Mouse (Mus musculus) T-helper 17 cell (primary cell): Measurements from ENCODE around the gene Sik1.

Source experiments
- in situ Hi-C, 2 experiments: fragments of 300-600 bp; cut with MboI, MseI; formaldehyde crosslinking; loops; 1 replicate in 1 of 2; 2 replicates in 1 of 2; pipeline ENCODE4 v1.15.1; 2025; ENCODE audit warnings: high pct_unique_total_duplicates in 2 of 2

The Sik1 gene

DNA sequence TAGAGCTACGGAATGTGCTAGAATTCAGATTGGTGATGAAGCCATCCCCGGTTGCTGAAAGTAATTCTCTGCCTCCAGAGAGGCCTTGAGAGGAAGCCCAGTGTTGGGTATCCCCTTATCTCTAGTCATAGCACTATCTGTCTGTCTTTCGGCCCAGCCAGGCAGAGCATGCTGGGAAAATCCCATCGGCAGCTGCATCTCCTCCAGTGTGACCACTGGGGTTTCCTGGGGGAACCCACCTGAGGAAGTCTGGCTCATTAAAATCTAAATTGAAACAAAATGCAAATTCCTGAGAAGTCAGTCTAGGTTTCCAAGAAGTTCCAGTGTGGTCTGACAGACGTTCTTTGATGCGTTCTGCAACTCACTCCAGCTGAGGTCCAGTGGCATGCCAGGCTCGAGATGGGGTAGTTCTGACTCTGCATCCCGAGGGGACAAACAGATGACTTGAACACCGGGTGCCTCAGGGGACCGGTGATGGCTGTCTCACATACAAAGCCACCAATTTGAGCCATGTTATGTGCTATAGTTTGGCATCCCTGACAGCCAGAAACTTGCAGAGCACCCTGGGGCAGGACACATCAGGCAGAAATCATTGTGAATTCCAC lies 19.8 kb upstream of the Sik1 start:
- in situ Hi-C loops, result no loop called here

DNA sequence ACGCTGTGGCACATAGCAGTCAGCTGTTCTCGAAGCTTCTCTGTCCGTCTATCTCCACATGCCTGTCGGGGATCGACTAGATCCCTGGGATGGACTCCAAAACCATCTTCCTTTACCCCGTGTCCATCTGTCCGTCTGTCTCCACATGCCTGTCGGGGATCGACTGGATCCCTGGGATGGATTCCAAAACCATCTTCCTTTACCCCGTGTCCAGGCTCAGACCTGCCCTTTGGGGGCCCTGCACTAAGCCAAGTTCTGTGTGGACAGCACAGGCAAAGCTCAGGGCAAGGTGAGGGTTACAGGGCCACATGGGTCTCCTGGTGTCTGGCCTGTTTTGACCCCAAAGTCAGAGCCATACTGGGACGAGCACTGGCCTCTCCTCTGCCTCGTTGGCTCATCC lies 19.1 kb upstream of the Sik1 start:
- in situ Hi-C loops, result no loop called here

DNA sequence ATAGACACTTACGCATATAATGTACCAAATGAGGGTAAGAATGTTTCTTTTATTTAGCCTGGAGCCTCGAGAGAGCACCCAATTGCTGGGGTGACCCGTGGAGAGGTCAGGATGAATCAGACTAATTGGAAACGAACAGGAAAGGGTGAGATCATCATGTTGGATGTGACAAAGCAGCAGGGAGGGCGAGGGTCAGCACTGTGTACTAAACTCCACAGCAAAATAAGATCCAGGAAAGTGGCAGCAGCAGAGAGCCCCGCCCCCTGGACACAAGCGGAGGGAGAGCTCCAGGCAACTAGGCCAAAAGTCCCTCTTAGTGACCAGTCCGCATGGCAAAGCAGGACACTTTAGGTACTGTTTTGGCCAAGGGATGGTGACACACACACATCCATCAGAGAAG lies 18.4 kb upstream of the Sik1 start:
- in situ Hi-C loops, result no loop called here

DNA sequence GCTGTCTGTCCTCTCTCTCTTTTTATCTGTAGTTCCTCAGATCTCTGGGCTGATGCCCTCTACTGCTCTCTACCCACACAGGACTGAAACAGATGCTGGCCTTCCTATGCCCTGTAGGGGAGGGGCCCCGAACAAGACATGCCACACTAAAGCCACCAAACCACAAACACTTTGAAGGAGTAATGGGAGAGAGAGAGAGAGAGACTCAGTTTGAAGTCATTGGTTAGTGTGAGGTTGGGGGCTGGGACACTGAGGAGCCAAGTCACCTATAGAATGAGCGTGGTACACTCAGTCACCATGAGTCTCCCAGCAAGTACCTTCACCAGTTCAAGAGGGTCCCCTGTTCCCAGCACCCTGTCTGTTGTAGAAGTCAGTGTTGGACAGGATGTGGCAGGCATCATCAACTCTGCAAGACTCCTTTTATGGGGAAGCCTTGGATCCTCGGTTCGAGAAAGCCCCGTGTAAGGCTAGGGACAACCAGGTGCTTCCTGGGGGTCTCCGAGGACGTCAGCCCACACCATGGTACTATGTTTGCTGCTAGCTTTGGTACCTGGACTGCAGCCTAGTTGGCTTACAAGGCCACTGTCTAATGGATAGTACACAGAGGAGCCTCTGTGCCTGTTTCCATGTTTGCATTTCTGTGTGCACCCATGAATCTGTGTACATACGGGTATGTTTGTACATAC lies 17.7 kb upstream of the Sik1 start:
- in situ Hi-C loops, result no loop called here

DNA sequence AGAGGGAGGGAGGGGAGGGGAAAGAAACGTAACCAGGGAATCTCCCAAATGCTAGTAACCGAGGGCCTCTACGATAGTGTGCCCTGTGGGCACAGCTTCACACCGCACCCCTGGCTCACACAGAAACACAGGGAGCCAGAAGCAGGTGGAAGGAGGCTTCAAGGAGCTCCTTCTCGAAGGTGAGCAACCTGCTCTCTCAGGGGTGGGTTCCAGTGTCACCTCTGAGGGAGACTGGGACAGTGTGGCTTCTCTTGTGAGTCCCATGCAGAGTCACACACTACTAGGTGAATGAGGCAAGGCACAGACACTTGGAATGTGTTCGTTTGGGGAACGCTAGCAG lies 17.2 kb upstream of the Sik1 start:
- in situ Hi-C loops, result no loop called here

DNA sequence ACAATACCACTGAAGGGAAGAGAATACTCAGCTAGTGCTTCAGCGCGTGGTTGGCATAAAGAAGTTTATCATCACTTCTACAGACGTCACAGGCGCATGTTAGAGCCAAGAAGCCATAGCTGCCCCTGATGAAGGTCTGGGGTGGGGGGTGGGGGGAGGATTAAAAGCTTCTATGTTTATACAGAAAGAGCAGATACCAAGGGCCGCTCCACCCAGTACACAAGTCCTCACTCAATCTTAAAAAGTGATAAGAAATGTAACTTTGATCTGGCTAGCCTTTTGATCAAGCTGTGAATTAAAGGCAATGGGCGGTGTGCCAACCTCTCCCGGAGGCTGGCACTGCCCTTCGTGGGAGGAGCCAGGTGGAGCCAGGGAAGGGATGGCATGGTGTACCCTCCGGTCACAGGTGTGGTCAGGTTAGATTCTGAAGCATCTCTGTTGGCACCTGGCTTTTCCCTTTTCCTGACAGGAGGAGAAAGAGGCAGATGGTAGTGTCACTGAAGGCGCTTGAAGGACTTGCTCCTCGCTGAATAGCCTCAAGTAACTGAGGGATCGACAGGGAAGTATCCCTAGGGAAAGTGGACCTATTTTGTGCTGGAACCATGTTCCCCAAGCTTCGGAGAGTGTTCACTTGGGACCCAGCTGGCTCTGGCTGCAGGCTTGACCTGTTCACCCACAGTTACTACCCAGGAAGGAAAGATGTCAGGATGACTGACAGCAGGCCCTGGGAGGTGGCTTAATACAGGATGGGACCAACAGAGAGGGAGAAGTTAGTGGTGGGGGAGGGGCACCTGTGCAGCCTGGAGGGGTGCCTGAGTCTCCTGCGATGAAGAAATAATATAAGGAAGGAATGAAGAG lies 16.6 kb upstream of the Sik1 start:
- in situ Hi-C loops, result no loop called here

DNA sequence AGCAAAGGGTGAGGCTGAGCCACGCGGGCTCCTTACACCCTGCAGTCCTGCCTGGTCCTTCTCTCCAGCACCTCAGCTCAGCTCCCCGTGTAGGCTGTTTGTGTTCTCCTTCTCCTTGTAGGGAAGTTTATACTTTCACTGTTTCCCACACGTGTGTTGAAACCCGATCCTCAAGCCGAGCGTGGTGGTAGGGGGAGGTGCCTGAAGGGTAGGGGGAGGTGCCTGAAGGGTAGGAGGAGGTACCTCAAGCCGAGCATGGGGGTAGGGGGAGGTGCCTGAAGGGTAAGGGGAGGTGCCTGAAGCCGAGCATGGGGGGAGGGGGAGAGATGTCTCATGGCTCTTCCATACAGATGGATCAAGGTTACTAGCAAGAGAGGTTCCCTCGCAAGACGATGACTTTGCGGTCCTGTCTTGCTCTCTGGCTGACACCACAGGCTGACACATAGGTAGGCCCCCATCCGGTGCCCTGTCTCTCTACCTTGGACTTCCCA lies 15.4 kb upstream of the Sik1 start:
- in situ Hi-C loops, result no loop called here

DNA sequence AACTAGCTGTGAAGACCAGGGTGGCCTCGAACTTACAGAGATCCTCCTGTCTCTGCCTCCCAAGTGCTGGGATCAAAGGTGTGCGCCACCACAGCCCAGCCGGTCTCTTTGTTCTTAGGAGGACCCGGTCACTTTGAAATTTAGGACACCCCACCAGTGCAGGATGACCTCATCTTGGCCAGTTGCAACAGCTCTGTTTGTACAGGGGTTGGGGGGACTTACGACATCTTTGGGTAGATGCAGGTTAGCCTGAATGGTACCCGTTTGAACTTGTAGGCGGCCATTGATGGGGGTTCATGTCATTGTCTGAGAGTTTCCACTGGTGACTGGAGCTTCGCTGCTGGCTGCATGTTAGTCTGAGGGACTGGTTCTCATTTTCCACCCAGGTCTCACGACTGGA lies 14.8 kb upstream of the Sik1 start:
- in situ Hi-C loops, result no loop called here

DNA sequence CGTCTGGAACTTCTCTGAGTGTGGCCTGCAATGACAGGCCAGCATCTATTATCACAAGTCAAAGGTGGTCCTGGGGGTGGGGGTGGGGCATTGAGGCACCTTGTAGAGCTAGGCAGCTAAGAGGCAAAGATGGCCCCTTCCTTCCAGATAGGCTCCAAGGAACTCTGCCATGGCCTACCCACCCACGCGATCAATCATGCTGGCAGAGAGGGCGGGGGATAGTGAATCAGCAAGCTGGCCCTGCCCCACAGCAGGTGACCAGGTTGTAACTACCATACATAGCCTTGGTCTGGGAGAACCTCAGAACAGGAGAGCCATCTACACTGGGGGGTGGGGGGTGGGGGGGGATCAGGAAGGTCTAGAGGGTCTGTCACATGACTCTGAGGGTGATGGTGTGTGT lies 12.5 kb upstream of the Sik1 start:
- in situ Hi-C loops, result no loop called here

DNA sequence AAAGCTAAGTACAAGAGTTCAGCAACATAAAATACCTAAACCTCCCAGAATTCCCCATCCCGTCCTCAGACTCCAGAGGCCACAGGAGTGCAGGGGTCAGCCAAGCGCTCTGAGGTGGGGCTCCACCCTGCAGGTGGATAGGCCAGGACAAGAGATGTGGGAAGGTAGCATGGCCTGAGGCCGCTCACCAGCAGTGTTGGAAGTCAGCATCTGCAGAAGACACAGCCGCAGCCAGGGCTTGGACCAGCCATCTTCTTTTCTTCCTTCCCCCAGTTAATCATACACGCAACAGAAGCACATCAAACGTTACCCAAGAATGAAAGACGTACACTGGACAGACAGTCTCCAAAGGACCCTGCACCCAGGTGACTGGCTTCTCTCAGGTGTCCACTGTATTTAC lies 11.5 kb upstream of the Sik1 start:
- in situ Hi-C loops, result no loop called here

DNA sequence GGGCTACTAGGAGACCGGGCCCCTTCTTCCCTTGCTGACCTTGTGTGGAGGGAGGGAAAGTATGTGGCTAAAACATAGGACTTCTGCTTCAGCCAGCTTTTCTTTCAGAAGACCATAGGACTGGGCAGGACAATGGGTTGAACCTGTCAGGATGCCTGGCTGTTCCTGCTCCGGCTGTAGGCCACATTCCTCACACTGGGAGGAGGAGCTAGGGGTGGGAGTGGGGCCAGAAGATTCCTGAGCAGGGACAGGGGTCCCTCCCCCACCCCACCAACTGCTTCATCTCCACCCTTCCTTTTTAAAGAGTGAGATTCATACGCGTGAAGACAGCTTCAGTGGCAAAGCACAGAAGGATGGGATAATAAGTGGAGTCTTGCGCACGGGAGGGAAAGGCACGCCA lies 10.0 kb upstream of the Sik1 start:
- in situ Hi-C loops, result no loop called here

DNA sequence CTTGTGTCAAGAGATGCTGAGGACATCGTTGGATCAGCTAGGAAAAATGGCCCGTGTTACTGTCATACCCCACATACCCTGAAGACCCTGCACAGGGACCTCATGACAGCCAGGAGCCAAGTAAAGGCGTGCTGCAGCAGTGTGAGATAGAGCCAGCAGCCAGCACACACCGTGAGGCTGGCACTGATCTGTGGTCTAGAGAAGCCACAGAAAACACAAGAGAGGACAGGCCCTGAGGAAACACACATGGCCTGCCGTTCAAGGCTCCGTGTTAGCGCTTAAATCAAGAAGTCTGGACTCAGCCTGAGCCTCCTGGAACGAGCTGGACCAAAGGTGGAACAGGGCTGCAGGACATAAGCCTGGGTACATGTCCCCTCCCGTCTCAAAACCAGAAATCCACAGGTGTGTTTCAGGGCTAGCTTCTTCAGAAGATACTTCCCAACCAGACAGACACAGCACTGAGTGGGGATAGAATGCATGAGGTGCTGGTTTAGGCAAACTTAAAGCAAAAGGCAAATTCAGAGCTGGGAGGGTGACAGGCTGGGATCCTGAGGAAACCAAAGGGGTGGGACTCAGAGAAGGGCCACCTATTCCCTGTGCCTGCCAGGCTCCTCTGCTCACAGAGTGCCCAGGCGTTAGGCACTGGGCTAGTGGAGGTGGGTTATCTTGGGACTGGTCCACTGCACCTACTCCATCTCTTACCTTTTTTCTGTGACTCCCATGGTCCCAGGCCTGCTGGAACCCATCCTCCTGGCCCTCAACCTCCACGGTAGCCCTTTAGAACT lies 9.3 kb upstream of the Sik1 start:
- in situ Hi-C loops, result loop anchor here in 1 of 2 experiments (5.0 kb wide), 1 partner anchor 162 kb away; no protein-coding TSS in a partner anchor

DNA sequence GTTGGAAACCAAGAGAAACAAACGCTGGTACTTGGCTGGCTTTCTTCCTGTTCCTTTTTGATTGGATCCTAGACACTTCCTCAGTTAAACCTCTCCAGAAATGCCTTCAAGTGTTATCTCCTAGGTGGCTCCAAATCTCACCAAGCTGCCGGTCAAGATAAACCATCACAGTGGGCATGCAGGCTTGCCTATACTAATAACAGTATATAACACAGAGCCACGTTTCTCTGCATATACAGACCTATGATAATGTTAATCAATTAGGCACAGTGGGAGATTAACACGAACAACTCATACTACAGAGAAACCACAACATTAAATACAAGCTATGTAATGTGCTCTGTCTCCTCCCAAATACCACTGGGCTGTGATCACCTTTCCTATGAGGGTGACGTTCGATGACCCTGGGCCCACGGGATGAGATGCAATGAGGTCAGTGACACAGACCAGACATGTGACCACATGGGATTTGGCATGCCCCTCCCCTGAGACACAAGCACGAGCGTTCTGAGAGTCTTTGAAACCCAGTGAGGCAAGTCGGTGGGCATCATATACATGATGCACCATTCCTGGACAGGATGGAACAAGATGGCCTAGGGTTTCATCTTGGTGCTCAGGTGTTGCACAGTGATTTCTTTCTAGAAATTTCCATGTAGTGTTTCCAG lies 7.7 kb upstream of the Sik1 start:
- in situ Hi-C loops, result loop anchor here in 1 of 2 experiments (5.0 kb wide), 1 partner anchor 164 kb away; no protein-coding TSS in a partner anchor

DNA sequence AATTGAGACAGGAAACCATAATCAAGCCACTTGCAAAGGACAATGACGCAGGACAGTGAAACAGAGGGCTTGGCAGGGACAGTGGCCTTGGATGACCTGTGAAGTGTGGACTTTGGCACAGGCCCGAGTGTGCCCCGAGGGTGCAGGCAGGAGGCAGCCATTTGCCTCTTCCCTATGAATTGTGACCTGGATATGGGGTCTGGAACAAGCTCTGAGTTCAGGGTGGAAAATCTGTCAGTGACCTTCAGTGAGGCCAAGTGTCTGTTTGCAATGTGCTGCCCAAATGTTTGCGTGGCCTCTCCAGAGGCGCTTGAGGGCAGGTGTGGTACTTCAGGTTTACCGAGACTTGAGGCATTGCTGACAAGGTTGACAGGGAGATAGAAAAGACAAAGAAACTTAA lies 6.5 kb upstream of the Sik1 start:
- in situ Hi-C loops, result loop anchor here in 1 of 2 experiments (5.0 kb wide), 1 partner anchor 165 kb away; no protein-coding TSS in a partner anchor

DNA sequence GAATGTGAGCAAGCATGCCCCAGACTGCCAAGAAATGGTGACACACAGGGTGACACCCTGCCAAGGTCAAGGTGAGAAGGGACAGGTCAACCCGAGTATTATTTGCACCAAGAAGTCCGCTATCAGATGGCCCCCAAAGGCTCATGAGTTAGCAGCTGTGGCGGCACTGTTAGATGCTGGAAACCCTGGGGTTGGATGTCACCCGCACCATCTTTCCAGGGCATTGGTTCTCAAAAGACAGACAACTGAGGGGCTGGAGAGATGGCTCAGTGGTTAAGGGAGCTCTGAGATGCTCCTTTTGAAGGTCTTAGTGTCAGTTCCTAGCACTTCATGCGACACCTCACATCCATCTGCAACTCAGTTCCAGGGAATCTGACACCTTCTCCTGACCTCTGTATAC lies 6.1 kb upstream of the Sik1 start:
- in situ Hi-C loops, result loop anchor here in 1 of 2 experiments (5.0 kb wide), 1 partner anchor 166 kb away; no protein-coding TSS in a partner anchor

DNA sequence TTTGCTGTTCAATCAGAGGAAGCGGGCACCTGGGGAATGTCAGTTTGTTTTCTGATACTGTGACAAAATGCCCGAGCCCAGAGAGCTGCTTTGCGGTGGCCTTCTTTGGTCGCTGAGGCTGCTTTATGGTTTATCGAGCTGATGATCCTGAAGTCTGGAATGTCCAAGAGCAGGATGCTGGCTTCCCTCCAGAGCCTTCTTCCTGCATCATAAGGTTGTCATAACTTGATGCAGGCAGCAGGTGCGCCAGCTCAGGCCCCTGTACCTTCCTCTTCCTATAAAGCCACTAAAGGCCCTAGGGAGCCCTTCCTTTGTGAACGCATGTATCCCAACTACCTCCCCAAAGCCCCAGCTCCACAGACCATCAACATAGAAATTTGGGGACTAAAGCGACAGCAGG lies 5.3 kb upstream of the Sik1 start:
- in situ Hi-C loops, result loop anchor here in 1 of 2 experiments (5.0 kb wide), 1 partner anchor 166 kb away; no protein-coding TSS in a partner anchor

DNA sequence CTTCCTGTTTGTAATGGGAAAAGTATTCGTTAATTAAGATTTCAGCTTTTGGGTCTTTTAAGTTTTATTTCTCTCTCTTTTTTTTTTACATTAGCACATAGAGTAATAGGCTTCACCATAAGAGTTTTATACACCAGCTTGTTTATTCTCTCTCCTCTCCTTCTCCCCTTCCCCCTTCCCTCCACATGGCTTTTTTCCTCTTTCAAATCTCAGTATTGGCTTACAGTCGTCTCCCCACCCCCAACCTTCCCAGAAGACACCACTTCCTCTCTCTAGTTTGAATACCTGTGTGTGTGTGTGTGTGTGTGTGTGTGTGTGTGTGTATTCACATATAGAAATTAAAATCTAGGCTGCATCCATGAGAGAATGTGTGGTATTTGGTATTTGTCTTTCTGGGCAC lies 3.8 kb upstream of the Sik1 start:
- in situ Hi-C loops, result loop anchor here (5.0 to 10.0 kb wide), 2 partner anchors 165 to 167 kb away; no protein-coding TSS in a partner anchor

DNA sequence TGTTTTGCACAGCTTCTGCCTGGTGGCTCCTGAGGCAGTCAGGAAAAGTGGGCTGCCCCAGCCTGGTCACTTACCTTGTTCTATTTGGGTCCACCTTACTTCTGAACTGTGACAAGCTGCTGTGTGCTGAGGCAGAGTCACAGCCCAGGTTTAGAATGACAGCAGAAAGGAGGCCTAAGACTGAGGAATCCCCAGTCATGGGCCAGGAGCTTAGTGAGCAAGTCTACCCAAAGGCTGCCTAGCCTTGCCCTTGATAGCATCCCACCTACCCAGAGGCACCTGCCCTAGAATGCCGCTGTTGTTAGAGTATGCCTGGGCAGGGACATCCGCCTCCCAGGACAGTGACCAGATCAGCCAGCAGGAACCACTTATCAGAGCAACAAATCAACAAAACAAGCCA lies 3.2 kb upstream of the Sik1 start:
- in situ Hi-C loops, result loop anchor here (5.0 to 10.0 kb wide), 2 partner anchors 164 to 166 kb away; no protein-coding TSS in a partner anchor

DNA sequence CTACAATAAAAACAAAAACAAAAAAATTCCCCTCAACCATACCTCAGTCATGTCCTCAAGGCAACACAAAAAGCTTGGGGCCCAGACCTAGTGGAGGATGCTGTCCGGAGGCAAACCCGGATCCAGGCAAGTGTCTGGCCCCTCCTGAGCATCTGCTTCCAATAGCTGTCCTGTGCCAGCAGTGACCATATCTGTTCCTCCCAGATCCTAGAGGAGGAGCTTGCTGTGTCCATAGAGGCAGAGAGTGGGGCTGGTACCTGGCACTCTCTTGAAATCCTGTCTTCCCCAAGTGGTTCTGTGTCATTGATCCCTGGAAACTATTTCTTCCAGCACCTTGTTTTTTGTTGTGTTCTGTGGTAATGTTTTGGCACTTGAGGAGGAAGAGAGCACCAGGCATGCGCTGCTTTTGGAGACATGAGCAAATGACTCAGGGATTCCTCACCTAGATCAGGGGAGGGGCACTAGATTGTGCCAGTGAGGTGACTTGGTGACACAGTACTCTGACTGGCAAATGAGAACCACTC lies 2.4 kb upstream of the Sik1 start:
- in situ Hi-C loops, result loop anchor here (5.0 to 10.0 kb wide), 2 partner anchors 163 to 166 kb away; no protein-coding TSS in a partner anchor

DNA sequence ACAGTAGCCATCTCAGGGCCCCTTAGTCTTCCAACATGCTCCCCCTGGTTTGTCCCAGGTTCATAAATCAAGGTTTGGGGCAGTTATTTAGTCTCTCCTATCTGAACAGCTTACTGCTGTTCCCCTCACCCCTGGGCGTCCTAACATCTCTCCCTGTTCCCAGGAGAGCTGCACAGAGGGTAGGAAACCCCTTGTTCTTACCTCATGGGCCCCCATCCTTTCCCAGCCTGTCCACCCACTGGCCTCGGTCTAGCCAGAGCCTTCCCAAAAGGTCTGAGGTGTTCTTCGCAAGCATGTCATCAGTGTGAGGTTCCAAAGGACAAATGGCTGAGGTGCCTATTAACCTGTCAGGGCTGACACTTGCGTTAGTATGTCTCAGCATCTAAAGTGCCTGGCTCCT lies 1.6 kb upstream of the Sik1 start:
- in situ Hi-C loops, result loop anchor here (5.0 to 10.0 kb wide), 2 partner anchors 162 to 165 kb away; no protein-coding TSS in a partner anchor
